Mouse (Mus musculus) MEL (cell line): Measurements from ENCODE around the gene Slc9a3r2. TPM values are rescaled to one million over a fixed set of nuclear protein-coding genes. Genes with fewer than 3 reads are reported as not detected.

ENCODE experiments used
- DNase-seq: peaks from one replicate; pipeline ENCODE4 v3.0.0; 2011; ENCODE audit warnings: low read depth, low spot score
- H3K27ac ChIP-seq: 2 replicates; pipeline ENCODE4 v1.5.1; 2012; ENCODE audit warnings: low read depth, mild to moderate bottlenecking, control low read depth, low read length, moderate library complexity; ENCODE audit not compliant: control insufficient read depth
- H3K27me3 ChIP-seq, 2 experiments: fragments of 150-350 bp in 1 of 2; sonication (generic) in 1 of 2; 2 replicates each; pipeline ENCODE4 v1.6.1; 2012; ENCODE audit warnings: low read length in 2 of 2, mild to moderate bottlenecking in 2 of 2, improper control_type of control experiment in 1 of 2, moderate library complexity in 1 of 2; ENCODE audit not compliant: insufficient read depth in 2 of 2, control insufficient read depth in 1 of 2
- H3K36me3 ChIP-seq, 2 experiments: 2 replicates each; pipeline ENCODE4 v1.6.1; 2012 to 2014; ENCODE audit warnings: low read length in 2 of 2, improper control_type of control experiment in 1 of 2, inconsistent platforms in 1 of 2, mild to moderate bottlenecking in 1 of 2; ENCODE audit not compliant: insufficient read depth in 2 of 2, control insufficient read depth in 1 of 2
- H3K4me1 ChIP-seq, 2 experiments: fragments of 150-350 bp in 1 of 2; sonication (generic) in 1 of 2; 2 replicates each; pipeline ENCODE4 v1.6.1; 2012; ENCODE audit warnings: low read length in 2 of 2, improper control_type of control experiment in 1 of 2, mild to moderate bottlenecking in 1 of 2; ENCODE audit not compliant: insufficient read depth in 2 of 2, control insufficient read depth in 1 of 2
- H3K4me3 ChIP-seq, 2 experiments: fragments of 150-350 bp in 1 of 2; sonication (generic) in 1 of 2; 2 replicates each; pipeline ENCODE4 v1.5.1; 2012; ENCODE audit warnings: low read depth in 2 of 2, low read length in 2 of 2, mild to moderate bottlenecking in 2 of 2, moderate library complexity in 2 of 2, control low read depth in 1 of 2, improper control_type of control experiment in 1 of 2; ENCODE audit not compliant: control insufficient read depth in 1 of 2, insufficient read depth in 1 of 2
- H3K79me2 ChIP-seq: 2 replicates; pipeline ENCODE4 v1.6.1; 2012; ENCODE audit warnings: mild to moderate bottlenecking, low read length, moderate library complexity; ENCODE audit not compliant: control insufficient read depth, poor library complexity, insufficient read depth
- H3K9ac ChIP-seq: 2 replicates; pipeline ENCODE4 v1.6.1; 2012; ENCODE audit warnings: low read depth, mild to moderate bottlenecking, control low read depth, low read length, moderate library complexity; ENCODE audit not compliant: control insufficient read depth, poor library complexity, severe bottlenecking
- H3K9me3 ChIP-seq: fragments of 150-350 bp; sonication (generic); replicated peaks from 2 replicates; pipeline ENCODE4 v1.6.1; 2012; ENCODE audit warnings: mild to moderate bottlenecking, low read length, improper control_type of control experiment, moderate library complexity; ENCODE audit not compliant: insufficient read depth
- BHLHE40 ChIP-seq: IDR thresholded peaks from 2 replicates; pipeline ENCODE4 v1.6.1; 2012; ENCODE audit warnings: low read depth, mild to moderate bottlenecking, inconsistent platforms, low read length, improper control_type of control experiment, borderline replicate concordance
- CHD1 ChIP-seq: IDR thresholded peaks from 2 replicates; pipeline ENCODE4 v1.6.1; 2012; ENCODE audit warnings: low read depth, mild to moderate bottlenecking, inconsistent platforms, low read length, improper control_type of control experiment
- E2F4 ChIP-seq: IDR thresholded peaks from 2 replicates; pipeline ENCODE4 v1.6.1; 2011; ENCODE audit warnings: low read depth, low read length, improper control_type of control experiment, borderline replicate concordance
- ELF1 ChIP-seq: IDR thresholded peaks from 2 replicates; pipeline ENCODE4 v1.6.1; 2014; ENCODE audit warnings: low read depth, mild to moderate bottlenecking, inconsistent platforms, low read length, improper control_type of control experiment, moderate library complexity
- ETS1 ChIP-seq: IDR thresholded peaks from 2 replicates; pipeline ENCODE4 v1.6.1; 2012; ENCODE audit warnings: low read depth, mild to moderate bottlenecking, inconsistent platforms, low read length, improper control_type of control experiment, moderate library complexity
- JUND ChIP-seq: IDR thresholded peaks from 2 replicates; pipeline ENCODE4 v1.6.1; 2011; ENCODE audit warnings: low read depth, mild to moderate bottlenecking, improper control_type of control experiment, low read length
- KAT2A ChIP-seq: conservative IDR thresholded peaks from 2 replicates; pipeline ENCODE4 v1.6.1; 2012; ENCODE audit warnings: low read depth, low read length, improper control_type of control experiment, inconsistent platforms
- MAFK ChIP-seq: IDR thresholded peaks from 2 replicates; pipeline ENCODE4 v1.6.1; 2011; ENCODE audit warnings: low read depth, mild to moderate bottlenecking, low read length, improper control_type of control experiment, borderline replicate concordance
- MAX ChIP-seq: IDR thresholded peaks from 2 replicates; pipeline ENCODE4 v1.6.1; 2011; ENCODE audit warnings: low read length, improper control_type of control experiment
- MAZ ChIP-seq: IDR thresholded peaks from 2 replicates; pipeline ENCODE4 v1.6.1; 2012; ENCODE audit warnings: low read depth, mild to moderate bottlenecking, inconsistent platforms, low read length, improper control_type of control experiment
- MEF2A ChIP-seq: IDR thresholded peaks from 2 replicates; pipeline ENCODE4 v1.6.1; 2014; ENCODE audit warnings: low read depth, mild to moderate bottlenecking, inconsistent platforms, low read length, improper control_type of control experiment; ENCODE audit not compliant: poor library complexity, insufficient replicate concordance, severe bottlenecking; ENCODE audit errors: extremely low read depth
- MXI1 ChIP-seq: IDR thresholded peaks from 2 replicates; pipeline ENCODE4 v1.6.1; 2011; ENCODE audit warnings: mild to moderate bottlenecking, low read depth, low read length, improper control_type of control experiment
- MYC ChIP-seq: IDR thresholded peaks from 2 replicates; pipeline ENCODE4 v1.6.1; 2011; ENCODE audit warnings: low read depth, mild to moderate bottlenecking, low read length, improper control_type of control experiment, moderate library complexity
- NELFE ChIP-seq: IDR thresholded peaks from 2 replicates; pipeline ENCODE4 v1.6.1; 2011; ENCODE audit warnings: low read depth, low read length, improper control_type of control experiment
- NRF1 ChIP-seq: IDR thresholded peaks from 2 replicates; pipeline ENCODE4 v1.6.1; 2014; ENCODE audit warnings: low read depth, mild to moderate bottlenecking, inconsistent platforms, low read length, improper control_type of control experiment, moderate library complexity; ENCODE audit not compliant: poor library complexity, insufficient read depth, severe bottlenecking
- POLR2AphosphoS5 ChIP-seq: IDR thresholded peaks from 2 replicates; pipeline ENCODE4 v1.6.1; 2012; ENCODE audit warnings: low read depth, borderline replicate concordance, mild to moderate bottlenecking, inconsistent platforms, low read length, moderate library complexity, mixed read lengths
- RAD21 ChIP-seq: IDR thresholded peaks from 2 replicates; pipeline ENCODE4 v1.6.1; 2011; ENCODE audit warnings: mild to moderate bottlenecking, low read depth, low read length, improper control_type of control experiment
- RCOR1 ChIP-seq: IDR thresholded peaks from 2 replicates; pipeline ENCODE4 v1.6.1; 2012; ENCODE audit warnings: low read depth, mild to moderate bottlenecking, inconsistent platforms, low read length, improper control_type of control experiment
- SIN3A ChIP-seq: IDR thresholded peaks from 2 replicates; pipeline ENCODE4 v1.6.1; 2012; ENCODE audit warnings: low read length, improper control_type of control experiment, inconsistent platforms
- TCF12 ChIP-seq: IDR thresholded peaks from 2 replicates; pipeline ENCODE4 v1.6.1; 2014; ENCODE audit warnings: low read depth, mild to moderate bottlenecking, inconsistent platforms, low read length, improper control_type of control experiment, moderate library complexity
- USF1 ChIP-seq: IDR thresholded peaks from 2 replicates; pipeline ENCODE4 v1.6.1; 2014; ENCODE audit warnings: low read depth, mild to moderate bottlenecking, inconsistent platforms, low read length, improper control_type of control experiment, moderate library complexity
- ZC3H11A ChIP-seq: IDR thresholded peaks from 2 replicates; pipeline ENCODE4 v1.6.1; 2012; ENCODE audit warnings: low read depth, mild to moderate bottlenecking, inconsistent platforms, low read length, improper control_type of control experiment
- ZKSCAN1 ChIP-seq: IDR thresholded peaks from 2 replicates; pipeline ENCODE4 v1.6.1; 2012; ENCODE audit warnings: low read depth, mild to moderate bottlenecking, inconsistent platforms, low read length, improper control_type of control experiment, moderate library complexity
- ZMIZ1 ChIP-seq: IDR thresholded peaks from 2 replicates; pipeline ENCODE4 v1.6.1; 2012; ENCODE audit warnings: low read depth, mild to moderate bottlenecking, inconsistent platforms, low read length, improper control_type of control experiment, moderate library complexity
- polyA plus RNA-seq, 2 experiments: library from polyadenylated mRNA; stranded (reverse) in 1 of 2; unstranded in 1 of 2; fragments of >175 nt in 1 of 2; fragments of >200 nt in 1 of 2; gene quantifications; 2 replicates each; pipeline versions ENCODE4 v1.2.1 to v1.2.4; 2012; ENCODE audit warnings: low replicate concordance in 2 of 2, low read depth in 1 of 2; ENCODE audit not compliant: insufficient read length in 2 of 2, insufficient read depth in 1 of 2, missing spikeins in 1 of 2
- total RNA-seq: library from RNA; depleted of rRNA; stranded (reverse); fragments of 300-350 nt; gene quantifications from 2 replicates; pipeline ENCODE4 v1.2.3, GENCODE M21; 2012

Gene Slc9a3r2
- total and polyA plus RNA-seq, 3 experiments, result 0.96 to 3.5 TPM; not detected in 1

DNA sequence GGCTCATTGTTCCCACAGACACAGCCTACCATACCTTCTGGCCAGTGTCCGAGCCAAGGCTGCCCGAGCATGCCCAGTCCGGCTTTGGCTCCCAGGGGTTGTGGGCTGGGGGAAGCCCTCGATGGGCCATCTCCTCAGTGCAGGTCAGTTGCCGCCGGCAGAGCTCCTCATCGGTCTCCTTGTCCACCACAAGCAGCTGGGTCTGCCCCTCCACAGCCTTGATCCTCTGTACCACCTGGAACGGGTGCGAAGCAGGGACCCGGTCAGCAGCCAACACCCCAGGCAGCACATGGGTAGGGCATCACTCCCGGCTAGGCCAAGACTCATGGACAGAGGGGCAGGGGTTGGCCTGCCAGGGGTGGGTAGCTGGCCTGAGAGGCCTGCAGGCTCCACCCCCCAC, 2.6 kb downstream of the Slc9a3r2 start:
- no peak overlapping the region for H3K4me3 ChIP-seq
- H3K9me3 ChIP-seq, result no peaks in the 10 kb centered on the region
- H3K9ac ChIP-seq, result no peak overlapping the region
- H3K4me1 ChIP-seq, result no peaks in the 10 kb centered on the region
- no peak for DNase-seq
- H3K79me2 ChIP-seq, result no peaks in the 10 kb centered on the region
- TF ChIP-seq POLR2AphosphoS5, result no peak
- H3K27me3 ChIP-seq, result peaks cover 16 to 25% of the 10 kb centered on the region in 2 experiments
- H3K36me3 ChIP-seq, result no peaks in the 10 kb centered on the region
- H3K27ac ChIP-seq, result no peak overlapping the region

DNA sequence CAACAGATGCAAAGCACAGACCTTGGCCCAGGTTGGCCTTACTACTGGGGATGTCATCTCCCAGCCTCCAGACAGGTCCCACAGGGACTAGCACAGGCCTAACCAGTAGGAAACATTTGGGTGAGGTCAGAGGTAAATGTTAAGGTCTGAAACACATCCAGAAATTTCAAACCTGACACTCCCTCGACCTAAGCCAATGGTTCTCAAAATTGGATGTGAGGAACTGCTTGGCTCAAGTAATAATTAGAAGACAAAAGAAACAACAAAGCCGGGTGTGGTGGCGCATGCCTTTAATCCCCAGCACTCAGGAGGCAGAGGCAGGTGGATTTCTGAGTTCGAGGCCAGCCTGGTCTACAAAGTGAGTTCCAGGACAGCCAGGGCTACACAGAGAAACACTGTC, 3.7 kb downstream of the Slc9a3r2 start:
- no peak overlapping the region for H3K9ac ChIP-seq
- no peak overlapping the region for H3K27ac ChIP-seq
- H3K27me3 ChIP-seq, result peaks cover 11 to 19% of the 10 kb centered on the region in 2 experiments
- H3K4me3 ChIP-seq, result no peak overlapping the region
- no peaks in the 10 kb centered on the region for H3K9me3 ChIP-seq
- DNase-seq, result no peak
- H3K36me3 ChIP-seq, result no peaks in the 10 kb centered on the region
- no peaks in the 10 kb centered on the region for H3K4me1 ChIP-seq
- TF ChIP-seq MAFK (no peak), MAZ (no peak), NELFE (no peak), RCOR1 (no peak), NRF1 (no peak), ZC3H11A (no peak), MAX (no peak)
- no peaks in the 10 kb centered on the region for H3K79me2 ChIP-seq

DNA sequence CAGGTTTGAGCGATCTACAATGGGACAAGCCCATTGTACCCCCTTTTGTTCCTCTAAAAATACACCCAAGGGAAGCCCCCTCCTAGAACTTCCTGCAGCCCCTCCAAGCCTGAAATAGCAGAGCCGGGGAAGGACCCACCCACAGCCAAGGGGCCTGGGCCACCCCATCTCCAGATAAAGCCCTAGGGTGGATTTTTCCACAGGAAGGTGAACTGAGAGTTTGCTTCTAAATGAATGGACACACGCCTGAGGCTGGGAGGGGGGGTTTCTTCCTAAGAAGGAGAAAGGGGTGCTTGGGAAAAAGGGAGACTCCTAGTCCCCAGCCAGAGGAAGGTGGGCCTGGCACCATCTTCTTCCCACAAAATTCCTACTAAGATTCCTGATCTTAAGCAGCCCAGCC, 4.2 kb downstream of the Slc9a3r2 start:
- peaks cover 8 to 16% of the 10 kb centered on the region in 2 experiments for H3K27me3 ChIP-seq
- TF ChIP-seq ETS1 (no peak), ZKSCAN1 (no peak), E2F4 (no peak), JUND (no peak), MEF2A (no peak), CHD1 (no peak), BHLHE40 (no peak), NELFE (no peak), MYC (no peak), KAT2A (no peak), MAFK (no peak), USF1 (no peak), ZMIZ1 (no peak), SIN3A (no peak), MXI1 (no peak), TCF12 (no peak), ELF1 (no peak), RAD21 (no peak), MAX (no peak)
- TF ChIP-seq, all 39 proteins: peak for 0
- no peak overlapping the region for H3K9ac ChIP-seq
- H3K4me1 ChIP-seq, result no peaks in the 10 kb centered on the region
- H3K27ac ChIP-seq, result no peak overlapping the region
- DNase-seq, result no peak
- no peaks in the 10 kb centered on the region for H3K9me3 ChIP-seq
- no peak overlapping the region for H3K4me3 ChIP-seq
- no peaks in the 10 kb centered on the region for H3K36me3 ChIP-seq
- H3K79me2 ChIP-seq, result no peaks in the 10 kb centered on the region
